Mouse (Mus musculus): ENCODE data around the gene Nnat.

The Nnat gene

GRCm38 (mm10) chr2:157559858-157560257 lies at the start of gene Nnat:
TSS of gene Nnat (plus strand) at chr2:157560078.
- in situ Hi-C loops (cut with MboI, MseI), result loop anchor here (5.0 to 25.0 kb wide), 2 partner anchors 98 to 623 kb away; no protein-coding TSS in a partner anchor

DNA sequence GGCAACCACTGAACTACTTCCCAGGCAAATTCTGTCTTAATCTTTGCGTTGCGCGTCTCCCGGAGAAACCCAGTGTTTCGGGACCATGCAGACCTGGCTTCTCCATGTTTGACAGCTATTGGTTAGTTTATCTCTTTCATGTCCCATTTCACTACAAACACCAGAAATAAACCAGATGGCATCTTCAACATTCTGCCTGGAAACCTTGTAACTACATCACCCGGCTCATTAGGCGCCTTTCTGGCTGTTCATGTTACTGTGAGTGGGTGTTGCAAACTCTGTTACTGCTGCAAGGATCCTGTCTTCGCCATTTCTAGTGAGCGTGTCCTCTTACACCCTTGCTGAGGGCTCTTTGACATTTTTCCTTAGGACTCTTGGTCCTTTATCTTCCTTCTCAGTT lies 47.0 kb upstream of the Nnat start:
- in situ Hi-C loops (cut with MboI, MseI), result no loop called here

- in situ Hi-C loops (cut with MboI, MseI), result no loop called here
Measured at GRCm38 (mm10) chr2:157513737-157514208, 46.1 kb upstream of the Nnat start.

DNA sequence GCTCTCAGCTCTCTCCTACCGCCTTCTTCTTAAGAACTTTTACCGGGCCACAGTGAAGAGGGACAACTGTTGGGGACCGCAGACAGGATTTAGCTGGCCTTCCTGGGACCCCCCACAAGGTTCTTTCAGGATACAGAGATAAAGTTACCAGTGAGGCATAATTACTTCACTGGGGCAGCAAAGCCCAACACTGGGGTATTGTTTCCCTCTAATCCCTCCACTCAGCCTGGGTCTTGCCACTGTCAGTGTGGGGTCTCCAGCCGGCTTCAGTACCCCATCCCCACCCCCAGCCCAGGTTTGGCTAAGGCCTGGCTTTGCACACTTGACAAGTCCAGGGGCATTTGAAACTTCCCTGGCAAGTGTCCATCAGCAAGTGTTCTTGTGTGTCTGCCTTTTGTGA lies 45.5 kb upstream of the Nnat start:
- in situ Hi-C loops (cut with MboI, MseI), result no loop called here

GRCm38 (mm10) chr2:157517526-157517925 lies 42.4 kb upstream of the Nnat start:
- in situ Hi-C loops (cut with MboI, MseI), result no loop called here

GRCm38 (mm10) chr2:157518451-157518850 lies 41.4 kb upstream of the Nnat start:
- in situ Hi-C loops (cut with MboI, MseI), result no loop called here

- in situ Hi-C loops (cut with MboI, MseI), result no loop called here
Measured at GRCm38 (mm10) chr2:157519452-157519851, 40.4 kb upstream of the Nnat start.

DNA sequence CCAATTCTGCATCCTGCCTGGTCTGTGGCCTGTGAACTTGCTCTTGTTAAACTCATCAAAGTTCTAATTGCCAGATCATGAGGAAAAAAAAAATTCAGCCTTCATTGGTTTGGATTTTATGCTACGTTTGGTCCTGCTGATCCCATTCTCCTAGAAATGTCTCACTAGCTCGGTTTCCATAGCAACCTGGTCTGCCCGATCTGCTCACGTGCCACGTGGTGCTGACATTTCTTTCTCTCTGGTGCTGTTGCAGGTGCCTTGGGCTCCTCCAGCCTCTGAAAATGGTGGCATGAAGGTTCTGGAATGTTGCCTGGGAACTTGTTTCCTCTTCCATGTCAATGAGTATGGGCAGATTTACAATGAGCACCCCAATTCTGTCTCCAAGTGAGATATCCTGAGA lies 39.4 kb upstream of the Nnat start:
- in situ Hi-C loops (cut with MboI, MseI), result no loop called here

- in situ Hi-C loops (cut with MboI, MseI), result no loop called here
Measured at GRCm38 (mm10) chr2:157522556-157522955, 37.3 kb upstream of the Nnat start.

GRCm38 (mm10) chr2:157530056-157530955 lies 29.6 kb upstream of the Nnat start:
- in situ Hi-C loops (cut with MboI, MseI), result no loop called here

GRCm38 (mm10) chr2:157531681-157532426 lies 28.0 kb upstream of the Nnat start:
- in situ Hi-C loops (cut with MboI, MseI), result no loop called here

DNA sequence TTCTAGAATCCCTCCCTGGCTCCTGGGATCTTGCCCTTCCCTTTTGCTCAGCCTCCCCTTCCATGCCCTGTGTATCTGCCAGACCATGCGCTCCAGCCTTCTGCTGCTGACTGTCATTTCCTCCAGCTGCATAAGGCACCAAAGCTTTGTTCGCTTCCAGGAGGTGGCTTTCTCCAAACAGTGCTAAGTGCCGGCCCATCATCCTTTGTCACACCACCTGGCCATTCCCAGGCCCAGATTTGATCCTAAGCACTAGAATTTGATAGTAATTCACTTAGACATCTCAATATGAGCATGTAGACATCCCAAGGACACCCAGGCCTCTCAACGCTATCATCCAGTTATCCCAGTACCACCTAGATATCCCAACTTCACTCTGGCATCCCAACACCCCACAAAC lies 25.7 kb upstream of the Nnat start:
- in situ Hi-C loops (cut with MboI, MseI), result no loop called here

GRCm38 (mm10) chr2:157536476-157537081 lies 23.3 kb upstream of the Nnat start:
- in situ Hi-C loops (cut with MboI, MseI), result no loop called here

DNA sequence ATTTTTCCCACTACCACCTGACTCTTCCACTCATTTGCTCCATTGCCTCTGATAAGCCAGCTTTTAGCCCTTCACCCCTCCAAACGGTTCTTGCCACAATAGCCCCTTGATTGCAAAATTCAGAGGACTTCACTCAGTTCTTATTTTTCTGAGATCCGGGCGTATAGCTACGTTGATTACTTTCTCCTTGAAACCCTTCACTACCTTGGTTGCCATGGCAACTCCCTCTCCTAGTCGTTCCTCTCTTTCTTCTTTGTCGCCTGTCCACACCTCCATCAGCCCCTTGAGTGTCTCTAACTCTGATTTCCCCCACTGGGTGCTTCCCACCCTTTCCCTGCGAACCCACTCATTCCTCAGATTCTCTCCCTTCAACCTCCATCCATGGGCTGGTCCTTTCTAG lies 22.8 kb upstream of the Nnat start:
- in situ Hi-C loops (cut with MboI, MseI), result no loop called here

DNA sequence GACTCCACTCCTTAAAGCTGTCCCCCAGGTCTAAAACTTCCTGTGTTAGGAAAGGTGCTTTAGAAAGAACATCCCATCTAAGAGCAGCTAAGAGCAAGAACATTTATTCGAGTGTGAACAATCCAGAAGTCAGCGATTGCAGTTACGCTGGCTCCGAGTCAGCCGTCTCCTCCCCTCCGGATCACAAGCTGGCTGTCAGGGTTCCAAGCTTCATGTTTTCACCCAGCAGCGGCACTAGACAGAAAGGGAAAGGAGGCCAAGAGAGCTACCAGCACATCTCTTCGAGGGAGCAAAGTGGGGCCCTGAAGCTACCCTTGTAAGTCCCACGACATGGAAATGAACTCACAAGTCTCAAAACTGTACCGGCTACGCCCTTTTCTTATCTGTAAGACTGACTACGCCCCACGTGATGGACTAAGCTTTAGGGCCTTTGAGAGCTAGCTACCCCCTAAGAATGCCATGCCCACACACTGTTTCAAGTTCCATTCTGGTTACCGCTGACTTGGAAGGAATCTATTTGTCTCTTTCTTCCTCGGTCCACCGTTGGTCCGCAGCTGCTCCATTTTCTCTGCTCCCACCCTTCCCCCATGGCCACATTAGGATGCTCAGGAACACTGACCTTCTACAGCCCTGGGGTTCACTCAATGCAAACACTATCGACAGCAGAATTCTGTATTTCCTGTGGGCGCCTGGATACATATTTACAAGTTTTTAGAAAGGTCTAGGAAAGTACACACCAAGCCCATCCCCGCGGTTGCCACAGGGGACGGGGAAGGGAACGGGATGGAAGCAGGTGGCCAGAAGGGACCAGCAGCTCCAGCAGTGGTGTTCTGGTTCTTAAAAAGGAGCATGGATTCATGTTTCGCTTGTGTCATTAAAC lies 19.6 kb upstream of the Nnat start:
- in situ Hi-C loops (cut with MboI, MseI), result no loop called here

- in situ Hi-C loops (cut with MboI, MseI), result no loop called here
Measured at GRCm38 (mm10) chr2:157540953-157541569, 18.8 kb upstream of the Nnat start.

GRCm38 (mm10) chr2:157541631-157542030 lies 18.2 kb upstream of the Nnat start:
- in situ Hi-C loops (cut with MboI, MseI), result no loop called here

- in situ Hi-C loops (cut with MboI, MseI), result no loop called here
Measured at GRCm38 (mm10) chr2:157542415-157542814, 17.5 kb upstream of the Nnat start.

DNA sequence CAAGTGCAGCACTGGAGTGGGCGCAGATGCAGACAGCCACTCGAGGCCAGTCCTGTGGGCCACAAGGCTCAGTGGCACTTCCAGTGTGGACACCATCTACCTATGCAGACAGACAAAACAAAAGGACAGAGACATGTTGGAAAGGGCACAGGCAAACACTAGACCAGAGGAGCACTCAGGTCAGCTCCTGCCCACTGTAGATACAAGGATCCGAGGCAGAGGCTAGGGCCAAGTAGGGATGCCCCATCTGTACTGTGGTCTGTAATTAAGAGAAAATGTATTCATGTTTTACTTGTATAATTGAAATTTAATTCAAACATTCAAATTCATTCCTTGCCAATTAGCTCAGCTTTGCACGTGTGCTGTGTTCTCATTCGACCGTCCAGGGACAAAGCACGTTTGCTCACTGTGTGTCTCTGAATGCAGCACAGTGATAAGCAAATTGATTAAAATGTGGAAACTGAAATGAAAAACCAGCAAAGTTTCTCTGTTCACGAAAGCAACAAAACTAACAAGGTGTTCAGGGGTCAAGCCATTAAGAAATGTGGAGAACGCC lies 15.5 kb upstream of the Nnat start:
- in situ Hi-C loops (cut with MboI, MseI), result no loop called here

DNA sequence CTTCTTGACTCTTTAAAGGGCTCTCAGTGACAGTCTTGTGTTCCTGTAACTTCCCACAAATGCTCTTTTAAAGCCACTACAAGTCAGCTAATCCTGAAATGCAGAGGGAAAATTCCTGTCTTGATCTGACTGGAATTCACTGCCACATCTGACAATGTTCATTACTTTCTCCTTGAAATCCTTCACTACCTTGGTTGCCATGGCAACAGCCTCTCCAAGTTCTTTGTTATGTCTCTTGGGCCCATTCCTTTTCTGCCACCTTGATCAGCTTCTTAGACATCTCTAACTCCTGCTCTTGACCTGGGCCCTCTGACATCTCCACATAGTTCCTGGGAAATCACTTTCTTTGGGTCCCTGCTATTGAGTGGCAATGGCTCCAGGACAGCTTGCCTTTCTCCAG lies 13.2 kb upstream of the Nnat start:
- in situ Hi-C loops (cut with MboI, MseI), result no loop called here
